Mouse (Mus musculus): ENCODE data around the gene Fez1. TPM values are rescaled to one million over a fixed set of nuclear protein-coding genes. Genes with fewer than 3 reads are reported as not detected.

Fez1 gene
- total RNA-seq, 2 experiments from 2014 or later = 241 to 261 TPM

- Histone ChIP-seq H3K27ac (peak overlapping the region; percentile 51; the same call in 1 of the 2 replicates), H3K4me3 (no peak overlapping the region)
- intact Hi-C loops (cut with DNase I) = loop anchor here (2.0 to 5.0 kb wide), 3 partner anchors 46 to 249 kb away; partner anchors contain the start of gene Pknox2
- no peak for TF ChIP-seq CTCF (IDR thresholded peaks at IDR 0.05)
- no peak for DNase-seq (ENCODE audit: extremely low spot score in 1 of 2, low spot score in 2 of 2)
Observed at GRCm38 (mm10) chr9:36898560-36898959, 76.9 kb downstream of the Fez1 start.

DNA sequence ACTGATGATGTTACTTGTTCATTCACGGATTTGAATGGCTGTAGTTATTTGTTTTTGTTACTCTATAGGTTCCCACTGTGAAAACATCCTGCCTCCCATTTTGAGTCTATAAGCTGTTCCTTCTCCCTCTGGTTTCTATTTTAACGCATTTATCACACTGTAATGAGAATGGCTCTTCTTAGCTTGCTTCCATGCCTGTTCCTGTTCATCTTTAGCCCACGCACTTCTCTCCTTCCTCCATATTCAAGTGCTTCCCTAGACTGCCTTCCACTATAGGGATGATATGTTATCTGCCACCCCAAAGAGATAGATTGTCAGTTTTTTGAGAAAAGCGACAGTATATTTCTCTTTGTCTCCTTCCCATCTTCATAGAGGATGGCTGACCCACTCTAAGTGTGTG, 78.8 kb downstream of the Fez1 start:
- peak overlapping the region; percentile 51 for H3K27ac ChIP-seq
- no peak for DNase-seq (ENCODE audit: extremely low spot score in 1 of 2, low spot score in 2 of 2)
- no peak overlapping the region for H3K4me3 ChIP-seq
- TF ChIP-seq CTCF (IDR thresholded peaks at IDR 0.05) = no peak
- intact Hi-C loops (cut with DNase I) = no loop called here

- no peak for TF ChIP-seq CTCF (IDR thresholded peaks at IDR 0.05)
- intact Hi-C loops (cut with DNase I) = no loop called here
- DNase-seq (ENCODE audit: extremely low spot score in 1 of 2, low spot score in 2 of 2) = no peak
- Histone ChIP-seq H3K4me3 (no peak overlapping the region), H3K27ac (peak overlapping the region; percentile 16)
Observed at GRCm38 (mm10) chr9:36905452-36905851, 83.8 kb downstream of the Fez1 start.

- peak overlapping the region; percentile 83 for H3K27ac ChIP-seq
- peak; percentile 97 for TF ChIP-seq CTCF (IDR thresholded peaks at IDR 0.05)
- no peak overlapping the region for H3K4me3 ChIP-seq
- DNase-seq (ENCODE audit: extremely low spot score in 1 of 2, low spot score in 2 of 2) = peak; percentile 82 to 89
- intact Hi-C loops (cut with DNase I) = loop anchor here (2.0 kb wide), 2 partner anchors 230 to 312 kb away; partner anchors contain the start of gene Pknox2
Observed at GRCm38 (mm10) chr9:36916362-36916761, 94.7 kb downstream of the Fez1 start.

GRCm38 (mm10) chr9:36916915-36917314, 95.3 kb downstream of the Fez1 start:
- Histone ChIP-seq H3K4me3 (no peak overlapping the region), H3K27ac (peak overlapping the region; percentile 83)
- no peak for DNase-seq (ENCODE audit: extremely low spot score in 1 of 2, low spot score in 2 of 2)
- intact Hi-C loops (cut with DNase I) = loop anchor here (2.0 kb wide), 2 partner anchors 230 to 312 kb away; partner anchors contain the start of gene Pknox2
- TF ChIP-seq CTCF (IDR thresholded peaks at IDR 0.05) = no peak

DNA sequence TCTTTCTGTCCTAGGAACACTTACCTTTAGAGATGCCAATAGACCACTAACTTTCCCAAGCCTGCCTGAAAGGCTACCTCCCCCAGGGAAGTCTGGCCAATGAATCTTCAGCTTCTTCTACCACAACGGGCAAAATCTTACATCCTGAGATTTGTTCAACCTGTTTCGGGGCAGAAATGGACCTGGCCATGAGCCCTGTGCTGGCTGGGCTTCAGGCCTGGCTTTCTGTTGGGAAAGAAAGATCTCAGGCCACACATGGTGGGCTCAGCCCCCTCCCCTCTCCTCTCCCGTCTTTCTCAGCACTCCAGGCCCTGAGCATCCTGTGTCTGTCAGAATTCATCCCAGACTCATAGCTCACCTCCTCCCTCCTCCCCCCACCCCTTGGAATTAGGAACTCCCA, 96.9 kb downstream of the Fez1 start:
- intact Hi-C loops (cut with DNase I) = no loop called here
- TF ChIP-seq CTCF (IDR thresholded peaks at IDR 0.05) = no peak
- Histone ChIP-seq H3K27ac (peak overlapping the region; percentile 34; the same call in 1 of the 2 replicates), H3K4me3 (no peak overlapping the region)
- no peak for DNase-seq (ENCODE audit: extremely low spot score in 1 of 2, low spot score in 2 of 2)

GRCm38 (mm10) chr9:36919472-36919871, 97.8 kb downstream of the Fez1 start:
- intact Hi-C loops (cut with DNase I) = no loop called here
- TF ChIP-seq CTCF (IDR thresholded peaks at IDR 0.05) = no peak
- no peak overlapping the region for H3K4me3 ChIP-seq
- peak overlapping the region; percentile 50; the same call in 1 of the 2 replicates for H3K27ac ChIP-seq
- DNase-seq (ENCODE audit: extremely low spot score in 1 of 2, low spot score in 2 of 2) = no peak

- H3K27ac ChIP-seq = peak overlapping the region; percentile 34
- intact Hi-C loops (cut with DNase I) = no loop called here
- DNase-seq (ENCODE audit: extremely low spot score in 1 of 2, low spot score in 2 of 2) = peak in 1 of 2 experiments; percentile 71
Observed at GRCm38 (mm10) chr9:36921718-36922415, 100.2 kb downstream of the Fez1 start.

DNA sequence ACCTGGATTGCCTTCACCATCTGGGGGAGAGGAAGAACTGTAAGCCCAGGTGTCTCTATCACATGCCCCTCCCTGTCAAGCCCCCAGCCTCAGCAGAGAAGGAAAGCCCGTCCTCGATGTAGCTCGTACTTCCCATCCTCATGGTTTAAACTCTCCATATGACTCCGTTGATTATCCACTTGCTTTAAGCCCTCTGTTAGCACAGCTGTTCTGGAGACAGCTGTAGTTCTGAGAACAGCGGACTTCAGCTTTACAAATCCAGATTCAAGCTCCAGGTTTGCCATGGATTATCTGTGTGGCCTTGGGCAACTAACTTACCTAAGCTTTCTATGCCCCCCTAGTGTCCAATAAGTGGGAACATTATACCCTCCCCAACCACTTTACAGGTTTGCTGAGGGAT, 102.1 kb downstream of the Fez1 start:
- Histone ChIP-seq H3K4me3 (no peak overlapping the region), H3K27ac (no peak overlapping the region)
- intact Hi-C loops (cut with DNase I) = no loop called here
- no peak for DNase-seq (ENCODE audit: extremely low spot score in 1 of 2, low spot score in 2 of 2)
- TF ChIP-seq CTCF (IDR thresholded peaks at IDR 0.05) = no peak

More at GRCm38 (mm10) chr9:36921718-36922415, 100.2 kb downstream of the Fez1 start:
- TF ChIP-seq CTCF (IDR thresholded peaks at IDR 0.05) = no peak
- no peak overlapping the region for H3K4me3 ChIP-seq

Other genes with a start within 250 kb of the Fez1 start
- gene Gm17689, start 239.2 kb upstream of the Fez1 start, total RNA-seq (2021) = not detected
- not detected for gene A630095E13Rik, start 178.5 kb upstream of the Fez1 start, total RNA-seq (2021)
- gene Acrv1, start 128.6 kb upstream of the Fez1 start, total RNA-seq (2021) = not detected
- 1 to 10 TPM; 2.2 to 2.4 TPM for gene Chek1, start 94.8 kb upstream of the Fez1 start, total RNA-seq (2021)
- 10 to 100 TPM; 70.3 to 77.2 TPM for gene Stt3a, start 54.2 kb upstream of the Fez1 start, total RNA-seq (2021)
- 100 to 1,000 TPM; 109 to 111 TPM for gene Ei24, start 24.5 kb upstream of the Fez1 start, total RNA-seq (2021)

Data from left cerebral cortex, adult 2 months (tissue).